Mouse (Mus musculus): ENCODE measurements around the gene Fundc1. TPM values are rescaled to one million over a fixed set of nuclear protein-coding genes. Genes with fewer than 3 reads are reported as not detected.
"Not testable (repeated sequence)": the region's sequence is repeated elsewhere in the genome, so short reads cannot be mapped to it uniquely, and the experiment has no call there.

Fundc1 gene
- 67.9 and 68.2 TPM in 2 replicates for polyA plus RNA-seq (2015; fragmentation: Nextera tagmentation; extraction: Ambion mirVana)

- Histone ChIP-seq H3K9me3 (no peaks in the 10 kb centered on the region), H3K36me3 (no peaks in the 10 kb centered on the region), H3K9ac (peak within 1 kb of the TSS; percentile 71)
Measured at GRCm38 (mm10) chrX:17571621-17572459, at the start of gene Fundc1. TSS of gene Fundc1 (minus strand) at chrX:17572325.

DNA sequence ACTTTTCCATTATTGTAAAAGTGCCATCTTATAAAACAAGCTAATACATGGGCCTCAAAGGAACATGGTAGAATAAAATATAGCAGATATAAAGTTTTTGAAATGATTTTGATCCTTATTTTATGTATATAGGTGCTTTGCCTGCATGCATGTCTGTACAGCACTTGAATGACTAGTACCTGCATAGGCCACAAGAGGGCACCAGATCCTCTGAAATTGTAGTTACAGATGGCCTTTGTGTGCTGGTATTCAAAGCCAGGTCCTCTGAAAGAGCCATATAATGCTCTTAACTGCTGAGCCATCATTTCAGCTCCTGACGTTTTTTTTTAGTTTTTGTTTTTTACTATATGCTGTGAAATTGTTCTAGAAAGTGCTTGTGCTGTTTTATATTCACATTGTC is 39.1 kb upstream of the Fundc1 start:
- WGBS = 68% methylated on average over 1 of the region's 1 CpGs
- Histone ChIP-seq H3K9ac (no peak overlapping the region), H3K4me3 (no peak overlapping the region), H3K4me2 (no peak overlapping the region), H3K27ac (no peak overlapping the region), H3K9me3 (no peaks in the 10 kb centered on the region), H3K36me3 (no peaks in the 10 kb centered on the region), H3K27me3 (no peaks in the 10 kb centered on the region), H3K4me1 (replicated peaks) (no peaks in the 10 kb centered on the region)
- ATAC-seq (ENCODE audit: low FRiP score) = no peak

More at GRCm38 (mm10) chrX:17571621-17572459, at the start of gene Fundc1:
- Histone ChIP-seq H3K4me2 (peak within 1 kb of the TSS; percentile 54), H3K27ac (peak within 1 kb of the TSS; percentile 93), H3K4me3 (peak within 1 kb of the TSS; percentile 45), H3K4me1 (replicated peaks) (no peaks in the 10 kb centered on the region; the same call in 1 of the 2 replicates), H3K27me3 (no peaks in the 10 kb centered on the region)
- ATAC-seq (ENCODE audit: low FRiP score) = peak; percentile 99
- WGBS = 12% methylated on average over 25 of the region's 30 CpGs

DNA sequence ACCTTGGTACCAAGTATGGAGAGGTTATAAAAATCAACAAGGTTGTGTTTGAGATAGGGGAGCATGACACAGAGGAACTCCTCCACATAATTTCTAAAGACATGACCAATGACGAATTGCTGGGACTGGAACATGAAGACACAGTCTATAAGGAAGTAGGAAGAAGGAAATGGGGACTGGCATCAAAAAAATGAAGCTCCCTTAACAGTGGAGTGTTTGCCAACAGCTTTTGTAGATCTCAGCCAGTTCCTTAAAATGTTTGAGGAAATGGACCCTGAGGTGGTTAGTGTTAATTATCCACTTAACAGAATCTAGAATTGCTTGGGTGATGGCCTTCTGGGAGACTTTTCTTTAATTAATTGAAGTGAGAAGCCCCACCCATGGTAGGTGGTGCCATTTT is 36.6 kb upstream of the Fundc1 start:
- no peak for ATAC-seq (ENCODE audit: low FRiP score)
- WGBS = 80% methylated on average over 1 of the region's 1 CpGs
- Histone ChIP-seq H3K36me3 (no peaks in the 10 kb centered on the region), H3K4me3 (no peak overlapping the region), H3K27me3 (no peaks in the 10 kb centered on the region), H3K4me1 (replicated peaks) (no peaks in the 10 kb centered on the region), H3K9ac (no peak overlapping the region), H3K27ac (no peak overlapping the region), H3K9me3 (no peaks in the 10 kb centered on the region), H3K4me2 (no peak overlapping the region)

- H3K4me3 ChIP-seq = no peak overlapping the region
- 88% methylated on average over 3 of the region's 3 CpGs for WGBS
- H3K4me2 ChIP-seq = no peak overlapping the region
- no peaks in the 10 kb centered on the region for H3K9me3 ChIP-seq
- ATAC-seq (ENCODE audit: low FRiP score) = no peak
- no peaks in the 10 kb centered on the region for H3K4me1 ChIP-seq (replicated peaks)
- no peak overlapping the region for H3K27ac ChIP-seq
- no peaks in the 10 kb centered on the region for H3K36me3 ChIP-seq
- H3K9ac ChIP-seq = no peak overlapping the region
- no peaks in the 10 kb centered on the region for H3K27me3 ChIP-seq
Measured at GRCm38 (mm10) chrX:17607668-17608067, 35.5 kb upstream of the Fundc1 start.

- H3K4me2 ChIP-seq = no peak overlapping the region
- no peaks in the 10 kb centered on the region for H3K4me1 ChIP-seq (replicated peaks)
- no peaks in the 10 kb centered on the region for H3K9me3 ChIP-seq
- no peaks in the 10 kb centered on the region for H3K27me3 ChIP-seq
- H3K36me3 ChIP-seq = no peaks in the 10 kb centered on the region
- no peak for ATAC-seq (ENCODE audit: low FRiP score)
- no peak overlapping the region for H3K9ac ChIP-seq
- no peak overlapping the region for H3K4me3 ChIP-seq
- H3K27ac ChIP-seq = no peak overlapping the region
Measured at GRCm38 (mm10) chrX:17593331-17593730, 21.2 kb upstream of the Fundc1 start.

- Histone ChIP-seq H3K27ac (no peak overlapping the region), H3K9me3 (no peaks in the 10 kb centered on the region), H3K9ac (no peak overlapping the region), H3K4me2 (no peak overlapping the region), H3K36me3 (no peaks in the 10 kb centered on the region), H3K4me1 (replicated peaks) (no peaks in the 10 kb centered on the region), H3K27me3 (no peaks in the 10 kb centered on the region), H3K4me3 (no peak overlapping the region)
- ATAC-seq (ENCODE audit: low FRiP score) = no peak
- 21% methylated on average over 1 of the region's 1 CpGs for WGBS
Measured at GRCm38 (mm10) chrX:17590745-17591144, 18.6 kb upstream of the Fundc1 start.

GRCm38 (mm10) chrX:17571271-17571620 is 879 bp downstream of the Fundc1 start:
- Histone ChIP-seq H3K4me2 (peak overlapping the region; percentile 54), H3K27me3 (no peaks in the 10 kb centered on the region), H3K9ac (peak overlapping the region; percentile 71), H3K9me3 (no peaks in the 10 kb centered on the region), H3K27ac (peak overlapping the region; percentile 93), H3K4me1 (replicated peaks) (no peaks in the 10 kb centered on the region; the same call in 1 of the 2 replicates), H3K4me3 (peak overlapping the region; percentile 45), H3K36me3 (no peaks in the 10 kb centered on the region)
- ATAC-seq (ENCODE audit: low FRiP score) = no peak; the same call in 1 of the 2 replicates
- WGBS = 21% methylated on average over 10 of the region's 10 CpGs

DNA sequence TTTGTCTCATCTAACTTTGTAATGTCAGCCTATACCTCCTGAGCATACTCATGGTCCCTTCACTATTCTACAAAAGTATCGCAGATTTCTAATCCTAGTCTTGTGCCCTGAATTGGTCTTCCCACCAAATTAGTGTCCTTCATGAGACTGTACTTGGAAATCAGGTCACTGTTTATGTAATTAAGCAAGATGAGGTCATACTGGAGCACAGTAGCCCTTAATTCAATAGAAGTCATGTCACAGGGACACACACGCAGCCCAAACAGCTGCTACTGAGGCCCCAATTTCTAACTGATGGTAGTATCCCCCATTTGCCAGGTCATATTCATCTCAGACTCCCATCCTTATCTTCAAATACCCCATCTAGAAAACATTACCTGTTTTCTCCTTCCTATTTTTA is 3.5 kb downstream of the Fundc1 start:
- Histone ChIP-seq H3K4me3 (no peak overlapping the region), H3K4me1 (replicated peaks) (peaks cover 3% of the 10 kb centered on the region; the same call in 1 of the 2 replicates), H3K9ac (no peak overlapping the region), H3K27ac (no peak overlapping the region), H3K9me3 (no peaks in the 10 kb centered on the region), H3K27me3 (no peaks in the 10 kb centered on the region), H3K4me2 (no peak overlapping the region), H3K36me3 (no peaks in the 10 kb centered on the region)
- 94% methylated on average over 2 of the region's 2 CpGs for WGBS
- no peak for ATAC-seq (ENCODE audit: low FRiP score)

DNA sequence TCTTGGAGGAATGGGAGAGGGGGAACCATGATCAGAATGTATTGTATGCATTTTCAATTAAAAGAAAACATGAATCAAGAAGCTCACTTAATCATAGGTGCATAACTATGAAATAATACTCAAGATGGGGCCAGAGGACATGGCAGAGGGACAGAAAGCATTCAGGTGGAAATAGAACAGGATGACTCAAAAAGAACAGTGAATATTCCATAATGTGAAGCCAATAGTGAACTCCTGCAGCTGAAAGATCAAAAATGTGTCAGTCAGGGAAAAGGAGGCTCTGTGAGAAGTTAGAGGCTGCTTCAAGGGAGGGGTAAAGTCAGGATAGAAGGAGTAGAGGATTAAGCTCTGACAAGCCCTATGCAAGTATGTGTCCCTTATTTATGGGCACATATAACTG is 6.4 kb downstream of the Fundc1 start:
- peaks cover 3% of the 10 kb centered on the region; the same call in 1 of the 2 replicates for H3K4me1 ChIP-seq (replicated peaks)

DNA sequence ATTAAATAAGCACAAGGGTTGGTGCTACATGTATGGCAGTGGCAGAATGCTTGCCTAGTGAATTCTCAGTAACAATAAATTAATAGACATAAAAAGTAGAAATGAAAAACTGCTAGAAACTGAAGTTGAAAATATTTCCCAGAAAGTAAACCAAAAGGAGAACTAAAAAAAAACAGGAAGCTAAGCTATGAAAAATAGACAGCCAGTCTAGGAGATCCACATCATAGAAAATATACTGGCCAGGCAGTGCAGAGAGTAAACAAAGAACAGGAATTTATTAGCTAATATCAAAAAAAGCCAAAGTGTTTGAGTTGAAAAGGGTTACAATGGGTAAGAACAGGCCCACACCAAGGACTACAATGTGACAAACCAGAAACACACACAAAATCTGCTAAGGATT is 7.4 kb downstream of the Fundc1 start:
- Histone ChIP-seq H3K9me3 (no peaks in the 10 kb centered on the region), H3K27me3 (no peaks in the 10 kb centered on the region), H3K4me3 (no peak overlapping the region), H3K27ac (no peak overlapping the region), H3K4me1 (replicated peaks) (peaks cover 3% of the 10 kb centered on the region; the same call in 1 of the 2 replicates), H3K9ac (no peak overlapping the region), H3K36me3 (no peaks in the 10 kb centered on the region), H3K4me2 (no peak overlapping the region)
- no peak for ATAC-seq (ENCODE audit: low FRiP score)

More for the DNA sequence above, 6.4 kb downstream of the Fundc1 start:
- Histone ChIP-seq H3K9me3 (no peaks in the 10 kb centered on the region), H3K36me3 (no peaks in the 10 kb centered on the region), H3K27me3 (no peaks in the 10 kb centered on the region), H3K4me2 (no peak overlapping the region), H3K9ac (no peak overlapping the region), H3K27ac (no peak overlapping the region), H3K4me3 (no peak overlapping the region)
- ATAC-seq (ENCODE audit: low FRiP score) = no peak

GRCm38 (mm10) chrX:17558746-17559145 is 13.4 kb downstream of the Fundc1 start:
- H3K27me3 ChIP-seq = no peaks in the 10 kb centered on the region
- no peaks in the 10 kb centered on the region for H3K9me3 ChIP-seq
- no peak overlapping the region for H3K4me3 ChIP-seq
- H3K4me2 ChIP-seq = no peak overlapping the region
- H3K27ac ChIP-seq = no peak overlapping the region
- H3K9ac ChIP-seq = no peak overlapping the region
- no peaks in the 10 kb centered on the region for H3K36me3 ChIP-seq
- no peak for ATAC-seq (ENCODE audit: low FRiP score)
- 45% methylated on average over 4 of the region's 4 CpGs for WGBS
- H3K4me1 ChIP-seq (replicated peaks) = no peaks in the 10 kb centered on the region

DNA sequence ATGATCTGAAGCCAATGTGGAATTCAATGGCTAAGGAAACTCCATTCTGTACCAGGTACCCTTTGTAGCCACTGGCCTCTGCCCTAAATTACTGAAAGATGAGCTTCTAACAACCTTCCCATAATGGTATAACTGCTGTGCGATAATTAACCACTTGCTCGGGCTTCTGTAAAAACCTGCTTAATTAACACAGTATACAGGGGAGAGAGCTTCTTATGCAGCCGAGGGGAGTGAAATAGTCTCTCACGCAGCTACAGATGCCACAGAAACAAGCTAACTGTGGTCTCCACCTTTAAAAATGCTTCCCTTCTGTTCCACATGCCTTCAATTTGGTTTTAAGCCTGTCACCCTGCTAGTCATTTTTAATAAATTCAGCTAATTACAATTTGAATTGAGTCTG is 17.6 kb downstream of the Fundc1 start:
- no peaks in the 10 kb centered on the region for H3K9me3 ChIP-seq
- H3K27ac ChIP-seq = no peak overlapping the region
- H3K36me3 ChIP-seq = no peaks in the 10 kb centered on the region
- H3K4me1 ChIP-seq (replicated peaks) = no peaks in the 10 kb centered on the region
- no peaks in the 10 kb centered on the region for H3K27me3 ChIP-seq
- no peak overlapping the region for H3K4me2 ChIP-seq
- no peak overlapping the region for H3K9ac ChIP-seq
- ATAC-seq (ENCODE audit: low FRiP score) = no peak
- WGBS = 54% methylated on average over 4 of the region's 4 CpGs
- no peak overlapping the region for H3K4me3 ChIP-seq

DNA sequence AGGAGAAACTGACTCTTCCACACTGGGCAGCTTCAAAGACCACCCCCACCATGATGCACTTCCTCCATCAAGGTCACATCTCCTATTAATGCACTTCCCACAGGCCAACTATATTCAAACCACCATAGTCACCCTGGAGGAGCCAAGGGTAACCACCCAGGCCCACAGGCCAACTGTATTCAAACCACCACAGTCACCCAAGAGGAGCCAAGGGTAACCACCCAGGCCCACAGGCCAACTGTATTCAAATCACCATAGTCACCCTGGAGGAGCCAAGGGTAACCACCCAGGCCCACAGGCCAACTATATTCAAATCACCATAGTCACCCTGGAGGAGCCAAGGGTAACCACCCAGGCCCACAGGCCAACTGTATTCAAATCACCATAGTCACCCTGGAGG is 20.5 kb downstream of the Fundc1 start:
- not testable (repeated sequence) for H3K36me3 ChIP-seq, H3K27ac ChIP-seq

More for the DNA sequence above, 20.5 kb downstream of the Fundc1 start:
- H3K9me3 ChIP-seq; H3K27me3 ChIP-seq; H3K4me2 ChIP-seq; ATAC-seq (ENCODE audit: low FRiP score); H3K4me1 ChIP-seq (replicated peaks); H3K4me3 ChIP-seq; H3K9ac ChIP-seq: not testable (repeated sequence)
